30 mouse cellular contexts compared by ENCODE assay signal in the genomic region with DNA sequence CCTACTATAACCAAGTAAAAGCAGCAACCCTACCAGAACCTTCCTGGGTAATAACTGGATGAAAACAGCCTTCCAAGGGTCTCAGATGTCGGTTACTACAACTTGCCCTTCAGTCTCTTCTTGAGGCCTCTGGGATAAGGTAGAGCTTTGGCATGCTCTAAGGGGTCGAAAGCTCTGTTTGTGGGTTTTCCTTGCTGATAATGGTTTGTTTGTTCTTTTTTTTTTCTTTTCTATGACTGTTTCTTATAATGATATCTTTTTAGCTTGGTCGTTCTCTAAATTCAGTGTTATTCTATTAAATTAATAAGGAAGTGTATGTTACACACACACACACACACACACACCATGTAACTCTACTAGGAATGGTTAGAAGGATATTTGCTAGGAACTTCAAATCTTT.
"Had no signal": no experiment of that assay in that cellular context is flagged by ENCODE, and none has a peak within 500 bp of the region (broad histone marks: within the 10 kb centered on the region; RNA-seq: fewer than 3 reads in every experiment).

No protein-coding gene starts in this region.

- DNase-seq: heart, postnatal 10 days; heart, postnatal 14 days; heart, postnatal 36 days; heart, postnatal 4 days; kidney, adult 11 months; kidney, adult 18-20 months; kidney, adult 2 months; kidney, adult 8-10 months; kidney, adult 9 months; kidney, postnatal 10 days; kidney, postnatal 14 days; kidney, postnatal 25 days; kidney, postnatal 36 days; kidney, postnatal 4 days; layer of hippocampus, adult 9-11 months; layer of hippocampus, postnatal 36 days had no signal

- H3K9ac ChIP-seq: heart, embryonic 12.5 days; heart, embryonic 13.5 days; heart, embryonic 15.5 days; hindbrain, embryonic 12.5 days; hindbrain, embryonic 13.5 days; hindbrain, embryonic 14.5 days; hindbrain, embryonic 15.5 days; intestine, embryonic 15.5 days; kidney, embryonic 15.5 days had no signal

- H3K27me3 ChIP-seq: heart, embryonic 12.5 days; heart, embryonic 13.5 days; heart, embryonic 15.5 days; hindbrain, embryonic 12.5 days; hindbrain, embryonic 13.5 days; hindbrain, embryonic 15.5 days; intestine, embryonic 15.5 days; kidney, embryonic 15.5 days had no signal

- H3K27ac ChIP-seq: heart, embryonic 13.5 days; heart, embryonic 15.5 days; hindbrain, embryonic 10.5 days; hindbrain, embryonic 12.5 days; hindbrain, embryonic 13.5 days; hindbrain, embryonic 14.5 days; hindbrain, embryonic 15.5 days; hindbrain, postnatal 0 days; intestine, embryonic 15.5 days; kidney, embryonic 15.5 days; kidney, postnatal 0 days; layer of hippocampus, adult 2 months; left cerebral cortex, adult 2 months had no signal

- H3K4me1 ChIP-seq: heart, embryonic 12.5 days; heart, embryonic 13.5 days; heart, embryonic 15.5 days; hindbrain, embryonic 10.5 days; hindbrain, embryonic 12.5 days; hindbrain, embryonic 13.5 days; hindbrain, embryonic 15.5 days; intestine, embryonic 15.5 days; kidney, embryonic 15.5 days had no signal

- H3K9me3 ChIP-seq: heart, embryonic 12.5 days; heart, embryonic 13.5 days; heart, embryonic 15.5 days; hindbrain, embryonic 10.5 days; hindbrain, embryonic 12.5 days; hindbrain, embryonic 13.5 days; hindbrain, embryonic 15.5 days; intestine, embryonic 15.5 days; kidney, embryonic 15.5 days had no signal

- H3K36me3 ChIP-seq: heart, embryonic 12.5 days; heart, embryonic 13.5 days; heart, embryonic 15.5 days; hindbrain, embryonic 10.5 days; hindbrain, embryonic 12.5 days; hindbrain, embryonic 13.5 days; hindbrain, embryonic 15.5 days; intestine, embryonic 15.5 days; kidney, embryonic 15.5 days had no signal

- H3K4me3 ChIP-seq: heart, embryonic 12.5 days; heart, embryonic 13.5 days; heart, embryonic 15.5 days; hindbrain, embryonic 10.5 days; hindbrain, embryonic 12.5 days; hindbrain, embryonic 13.5 days; hindbrain, embryonic 15.5 days; intestine, embryonic 15.5 days; kidney, embryonic 15.5 days; layer of hippocampus, adult 2 months; left cerebral cortex, adult 2 months had no signal
